Mouse (Mus musculus) lung, postnatal 0 days (tissue): Measurements from ENCODE around the gene Sh3bp2.

Experiments used
- CTCF ChIP-seq: IDR thresholded peaks from 2 replicates; pipeline ENCODE4 v1.5.1; 2016; ENCODE audit warnings: antibody characterized with exemption, mild to moderate bottlenecking
- EP300 ChIP-seq: IDR thresholded peaks from 2 replicates; pipeline ENCODE4 v1.6.1; 2016; ENCODE audit warnings: antibody characterized with exemption, mild to moderate bottlenecking, control low read depth

GRCm38 (mm10) chr5:34563854-34564253, 38.2 kb downstream of the Sh3bp2 start:
- TF ChIP-seq CTCF (no peak), EP300 (no peak)
